Mouse (Mus musculus) frontal cortex, postnatal 36 days (tissue): ENCODE measurements around the gene Carm1.
"Not testable (repeated sequence)": the region's sequence is repeated elsewhere in the genome, so short reads cannot be mapped to it uniquely, and the experiment has no call there.

Experiments
- DNase-seq, 2 experiments: peaks; one replicate each; pipeline ENCODE4 v3.0.0; 2022; ENCODE audit warnings: low spot score in 2 of 2

The Carm1 gene

DNA sequence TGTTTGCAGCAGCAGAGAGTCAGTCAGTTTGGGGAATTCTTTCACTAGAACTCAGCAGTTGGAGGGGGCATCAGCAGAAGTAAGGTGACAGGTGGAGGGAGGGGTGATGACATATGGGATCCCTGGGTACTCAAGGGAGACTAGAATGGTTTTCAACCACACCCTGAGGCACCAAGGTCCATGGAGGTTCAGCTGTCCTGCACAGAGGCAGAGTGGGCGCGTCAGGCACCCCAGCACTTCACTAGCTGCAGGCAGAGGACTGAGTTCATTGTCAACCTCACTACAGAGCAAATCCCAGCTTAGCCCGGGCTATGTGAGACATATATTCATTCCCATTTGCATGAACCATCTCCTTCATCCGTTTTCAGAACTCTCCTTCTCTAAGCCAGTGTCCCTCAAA is 9.7 kb upstream of the Carm1 start:
- DNase-seq: no peak

DNA sequence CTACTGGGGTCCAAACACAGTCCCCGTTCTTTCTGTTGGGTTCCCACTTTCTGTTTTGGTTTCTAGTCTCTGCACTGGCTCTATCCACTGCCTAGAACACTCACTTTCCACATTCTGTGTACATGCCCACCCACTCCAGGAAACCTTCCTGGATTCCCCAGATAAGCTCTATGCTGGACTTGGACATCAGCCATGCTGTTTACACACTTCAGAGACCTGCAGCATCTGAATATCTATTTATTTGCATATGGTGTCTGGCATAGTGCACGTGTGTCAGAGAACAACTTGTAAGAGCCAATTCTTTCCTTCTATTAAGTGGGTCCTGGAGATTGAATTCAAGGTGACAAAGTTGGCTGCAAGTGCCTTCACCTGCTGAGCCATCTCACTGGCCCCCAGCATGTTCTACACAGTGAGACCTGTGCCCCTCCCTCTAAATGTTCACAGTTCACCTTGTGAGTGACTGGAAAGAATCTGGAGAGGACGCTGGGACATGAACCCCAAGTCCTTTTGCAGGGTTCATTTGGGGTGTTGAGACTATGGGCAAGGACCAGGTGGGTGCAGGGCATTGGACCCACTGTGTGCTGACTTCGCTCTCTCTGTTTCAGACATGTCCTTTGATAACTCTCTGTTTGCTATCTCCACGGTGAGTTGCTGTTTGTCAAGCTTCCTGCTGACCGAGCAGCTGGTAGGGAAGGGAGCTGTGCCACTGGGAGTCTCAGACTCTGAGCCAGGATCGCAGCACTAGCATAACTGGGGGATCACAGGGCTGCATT is 6.5 kb upstream of the Carm1 start:
- no peak for DNase-seq

DNA sequence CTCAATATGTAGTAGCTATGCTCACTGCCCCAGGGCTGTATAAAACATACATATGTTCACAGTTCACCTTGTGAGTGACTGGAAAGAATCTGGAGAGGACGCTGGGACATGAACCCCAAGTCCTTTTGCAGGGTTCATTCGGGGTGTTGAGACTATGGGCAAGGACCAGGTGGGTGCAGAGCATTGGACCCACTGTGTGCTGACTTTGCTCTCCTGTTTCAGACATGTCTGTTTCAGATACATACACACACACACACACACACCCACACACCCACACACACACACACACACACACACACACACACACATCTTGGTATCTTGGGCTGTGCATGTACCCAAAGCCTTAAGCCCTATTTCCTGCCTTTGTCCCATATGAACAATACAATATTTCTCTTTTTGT is 4.7 kb upstream of the Carm1 start:
- DNase-seq: not testable (repeated sequence)

DNA sequence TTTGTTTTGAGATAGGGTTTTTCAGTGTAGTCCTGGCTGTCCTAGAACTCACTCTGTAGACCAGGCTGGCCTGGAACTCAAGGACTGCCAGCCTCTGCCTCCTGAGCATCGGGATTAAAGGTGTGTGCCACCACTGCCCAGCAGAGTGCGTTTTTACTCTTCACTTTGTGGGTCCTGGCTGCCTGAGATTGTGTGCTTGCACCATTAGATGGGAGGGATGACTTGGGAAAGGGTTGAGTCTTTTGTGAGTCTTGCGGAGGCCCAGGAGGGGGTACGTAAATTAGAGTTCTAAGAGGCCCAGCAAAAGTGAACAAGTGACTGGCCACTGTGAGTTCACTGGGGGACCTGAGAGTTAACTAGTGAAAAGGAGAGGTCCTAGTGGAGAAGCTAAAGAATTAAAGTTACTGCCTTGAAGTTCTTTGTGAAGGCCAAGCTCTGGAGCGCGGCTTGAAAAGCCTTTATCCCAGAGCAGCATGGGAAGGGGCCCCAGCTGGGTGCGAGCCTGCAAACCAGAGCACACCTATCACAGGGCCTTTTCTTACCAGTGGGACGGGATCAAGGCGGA is 1.3 kb upstream of the Carm1 start:
- DNase-seq: no peak

DNA sequence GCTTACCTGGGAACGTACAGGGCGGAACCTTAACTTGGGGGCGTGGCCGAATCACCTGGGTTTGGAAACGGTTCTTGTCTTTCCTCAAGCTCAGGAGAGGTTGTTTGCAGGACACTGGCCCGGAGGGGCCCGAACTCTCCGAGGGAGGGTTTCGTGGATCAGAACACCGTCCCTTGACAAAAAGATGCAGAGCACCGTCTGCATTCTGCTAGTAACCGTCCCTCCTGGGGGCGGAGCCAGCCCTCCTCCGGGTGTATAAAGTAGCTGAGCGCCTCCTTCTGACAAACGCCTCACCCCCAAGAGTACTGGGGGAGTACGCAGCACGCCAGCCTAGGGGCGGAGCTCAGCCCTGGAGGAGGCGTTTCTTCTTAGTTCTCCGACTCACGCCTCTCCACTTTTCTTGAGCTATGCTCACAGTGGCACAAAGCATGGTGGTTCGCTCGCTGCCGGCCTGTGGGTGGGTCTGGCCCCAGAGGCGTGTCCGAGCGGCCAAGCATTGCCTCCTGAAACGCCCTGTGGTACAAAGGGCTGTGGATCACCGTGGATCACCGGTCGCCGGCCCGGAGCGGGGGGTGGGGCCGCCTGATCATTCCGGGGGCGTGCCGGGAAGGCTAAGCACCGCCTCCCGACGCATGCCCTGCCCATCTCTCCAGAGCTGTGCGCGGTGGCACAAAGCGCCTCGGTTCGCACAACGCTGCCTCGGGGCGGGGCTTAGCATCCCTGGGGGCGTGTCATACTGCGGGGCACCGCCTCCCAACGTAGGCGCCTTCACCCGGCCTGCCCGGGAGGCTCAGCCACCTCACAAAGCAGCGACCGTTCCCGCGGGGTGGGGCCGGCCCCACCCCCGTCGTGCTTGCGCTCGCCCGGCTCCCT is 542 bp upstream of the Carm1 start:
- DNase-seq: peak; percentile 99

DNA sequence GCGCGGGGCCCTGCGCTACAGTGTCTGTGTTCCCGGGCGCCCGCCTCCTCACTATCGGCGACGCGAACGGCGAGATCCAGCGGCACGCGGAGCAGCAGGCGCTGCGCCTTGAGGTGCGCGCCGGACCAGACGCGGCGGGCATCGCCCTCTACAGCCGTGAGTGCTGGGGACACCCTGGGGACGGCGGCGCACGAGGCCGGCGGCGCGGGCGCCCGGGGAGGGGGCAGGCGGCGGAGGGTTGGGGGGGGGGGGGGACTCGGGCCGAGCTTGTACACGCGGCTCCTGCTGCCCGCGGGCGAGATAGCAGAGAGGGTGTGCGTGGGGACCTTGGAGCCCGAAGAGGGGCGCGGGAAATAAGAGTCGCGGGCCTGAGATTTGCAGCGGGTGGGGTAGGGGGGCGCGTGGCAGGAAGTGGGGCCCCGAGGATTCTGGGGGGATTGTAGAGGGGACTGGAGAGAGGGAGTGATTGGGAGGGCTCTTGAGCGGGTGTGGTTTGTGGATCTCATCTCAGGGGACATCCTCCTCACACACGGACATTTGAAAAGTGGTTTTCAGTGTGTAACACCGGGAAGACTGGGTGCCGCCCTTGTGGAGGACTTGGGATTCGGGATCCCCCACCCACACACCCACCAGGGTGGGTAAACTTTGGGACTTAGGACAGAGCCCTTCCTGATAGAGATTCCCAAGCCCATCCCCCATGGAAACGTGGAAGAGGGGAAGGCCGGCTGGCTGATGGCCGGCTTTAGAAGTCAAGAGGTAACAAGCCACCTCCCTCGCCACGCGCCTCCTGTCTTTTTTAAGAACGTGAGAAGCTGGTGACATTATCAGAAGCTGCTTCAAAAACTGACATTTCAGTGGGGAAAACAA is 614 bp downstream of the Carm1 start:
- peak; percentile 37 to 57 for DNase-seq

DNA sequence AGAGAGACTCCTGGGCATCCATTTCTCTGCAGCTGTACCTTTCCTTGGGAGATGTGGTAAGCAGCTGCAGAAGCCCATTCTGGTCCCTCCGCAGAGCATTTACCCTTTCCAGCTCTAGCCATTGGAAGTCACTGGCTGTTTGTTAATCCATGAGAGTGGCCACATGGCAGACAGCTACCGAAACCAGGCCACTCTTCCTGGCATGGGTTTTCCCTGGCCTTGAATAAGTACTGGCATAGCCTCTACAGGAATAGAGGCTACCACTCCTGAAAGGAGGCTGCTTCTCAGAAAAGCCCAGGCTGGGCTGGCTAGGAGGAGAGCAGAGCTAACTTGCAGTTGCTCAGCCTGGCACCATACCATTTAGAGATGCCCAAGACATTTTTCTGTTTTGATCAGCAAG is 4.4 kb downstream of the Carm1 start:
- no peak for DNase-seq

DNA sequence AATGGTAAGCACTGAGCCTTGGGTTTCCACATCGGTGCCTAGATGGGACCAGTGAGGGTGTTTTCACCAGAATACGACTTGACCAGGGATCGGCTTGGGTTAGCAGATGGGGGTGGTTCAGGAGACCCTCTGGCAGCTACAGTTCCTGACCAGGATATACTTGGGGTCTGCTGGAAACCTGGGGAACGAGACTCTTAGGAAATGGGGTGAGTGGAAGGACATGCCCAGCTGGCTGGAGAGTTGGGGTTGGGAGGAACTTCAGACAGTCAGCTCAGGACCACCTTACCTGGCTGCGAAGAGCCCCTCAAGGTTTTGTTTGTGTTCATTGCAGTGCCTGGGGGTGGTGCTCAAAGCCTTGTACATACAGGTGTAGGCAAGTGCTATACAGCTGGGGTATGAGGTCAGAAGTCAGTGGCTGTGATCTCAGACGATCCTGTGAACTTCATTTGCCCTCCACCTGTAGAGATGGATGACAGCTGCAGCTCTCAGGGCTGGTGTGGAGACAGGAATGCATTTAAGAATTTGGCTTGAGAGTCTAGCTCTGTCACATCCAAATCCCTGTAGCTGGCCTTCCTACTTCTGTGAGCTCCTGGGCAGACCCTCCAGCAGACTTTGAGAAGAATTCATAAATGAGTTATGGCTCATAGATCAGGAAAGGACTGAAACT is 7.0 kb downstream of the Carm1 start:
- no peak for DNase-seq

DNA sequence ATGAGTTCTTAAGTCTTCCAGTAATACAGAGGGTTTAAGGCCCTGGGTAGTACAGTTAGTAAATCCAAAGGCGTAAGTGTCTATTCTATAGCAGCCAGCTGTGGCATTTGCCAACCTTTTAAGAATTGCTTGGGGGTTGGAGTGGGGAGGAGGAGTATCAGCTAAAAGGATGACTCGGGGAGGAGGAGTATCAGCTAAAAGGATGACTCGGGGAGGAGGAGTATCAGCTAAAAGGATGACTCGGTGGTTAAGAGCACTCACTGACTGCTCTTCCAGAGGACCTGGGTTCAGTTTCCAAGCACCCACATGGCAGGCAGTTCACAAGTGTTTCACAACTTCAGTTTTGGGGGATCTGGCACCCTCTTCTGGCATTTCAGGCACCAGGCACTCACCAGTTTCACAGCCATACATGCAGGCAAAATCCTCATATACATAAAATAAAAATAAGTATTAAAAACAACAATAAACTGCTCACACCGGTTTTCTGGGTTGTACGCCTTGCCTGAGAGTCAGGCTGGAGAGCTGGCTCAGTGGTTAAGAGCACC is 8.6 kb downstream of the Carm1 start:
- no peak for DNase-seq

DNA sequence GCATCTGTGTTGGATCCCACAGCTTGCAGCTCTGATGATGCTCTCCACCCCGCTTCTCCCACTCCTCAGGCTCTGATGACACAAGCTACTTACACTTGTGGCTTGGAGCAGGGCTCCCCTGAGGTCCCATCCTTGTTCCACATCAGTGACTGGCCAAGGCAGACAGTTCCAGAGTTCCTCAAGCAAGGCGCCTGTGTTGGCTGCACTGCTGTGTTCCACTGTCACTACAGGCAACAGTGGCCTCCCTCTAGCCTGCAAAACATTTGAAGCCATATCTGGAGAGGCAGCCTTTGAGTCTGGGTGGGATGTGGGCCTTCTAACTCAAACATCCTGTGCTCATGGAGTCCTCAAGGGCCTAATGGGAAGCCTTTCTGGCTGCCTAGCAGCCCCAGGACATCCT is 10.3 kb downstream of the Carm1 start:
- DNase-seq: no peak

DNA sequence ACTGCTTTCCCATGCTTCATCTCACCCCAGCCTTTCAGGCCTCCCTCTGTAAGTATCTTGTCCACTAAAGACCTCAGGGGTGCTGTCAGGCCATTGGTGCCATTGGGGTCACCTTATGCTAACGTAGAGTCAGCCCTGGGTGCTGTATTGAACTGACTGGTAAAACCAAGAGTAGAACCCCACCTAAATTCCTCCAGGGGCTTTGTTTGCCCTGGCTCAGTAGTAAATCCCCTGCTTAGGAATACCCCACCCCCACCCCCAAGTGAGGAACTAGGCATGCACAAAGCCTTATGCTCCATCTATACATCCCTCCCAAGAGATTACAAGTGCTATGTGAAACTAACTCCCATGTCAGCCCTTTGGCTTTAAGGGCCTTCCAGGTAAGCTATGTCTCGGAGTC is 10.9 kb downstream of the Carm1 start:
- no peak for DNase-seq

DNA sequence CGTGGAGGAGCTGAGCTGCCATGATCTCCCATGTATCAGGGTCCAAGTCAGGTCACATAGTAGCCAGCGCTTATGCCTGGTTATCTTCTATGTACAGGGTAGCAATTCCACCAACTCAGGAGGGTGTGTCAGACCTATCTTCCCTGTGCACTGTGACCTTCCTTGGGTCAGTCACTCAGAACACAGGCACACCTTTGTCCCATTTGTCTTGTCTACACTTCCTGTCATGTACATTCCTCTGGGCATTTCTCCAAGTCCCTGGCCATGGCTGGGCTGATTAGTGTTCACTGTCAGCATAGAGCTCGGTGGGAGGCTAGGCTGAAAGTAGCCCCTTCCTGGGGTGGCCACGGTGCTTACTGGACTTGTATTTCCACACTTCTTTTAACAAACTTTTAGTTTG is 11.7 kb downstream of the Carm1 start:
- no peak for DNase-seq

DNA sequence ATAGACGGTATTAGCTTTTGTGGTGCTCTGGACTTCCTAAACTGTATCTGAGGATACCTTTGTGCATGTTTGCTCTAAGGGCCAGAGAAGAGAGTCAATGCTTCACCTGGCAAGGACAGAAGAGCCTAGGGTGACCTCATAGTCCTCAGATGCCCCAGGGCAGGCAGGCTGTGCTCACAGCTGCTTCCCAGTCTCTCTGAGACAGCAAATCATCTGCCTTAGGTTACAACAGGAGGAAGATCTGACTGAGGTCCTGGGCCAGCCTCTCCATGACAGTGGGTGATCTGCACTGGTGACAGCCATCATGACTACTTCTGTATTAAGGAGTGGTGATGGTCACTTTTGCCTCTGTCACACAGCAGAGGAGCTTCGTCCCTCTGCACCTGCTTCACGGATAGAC is 12.5 kb downstream of the Carm1 start:
- DNase-seq: no peak

DNA sequence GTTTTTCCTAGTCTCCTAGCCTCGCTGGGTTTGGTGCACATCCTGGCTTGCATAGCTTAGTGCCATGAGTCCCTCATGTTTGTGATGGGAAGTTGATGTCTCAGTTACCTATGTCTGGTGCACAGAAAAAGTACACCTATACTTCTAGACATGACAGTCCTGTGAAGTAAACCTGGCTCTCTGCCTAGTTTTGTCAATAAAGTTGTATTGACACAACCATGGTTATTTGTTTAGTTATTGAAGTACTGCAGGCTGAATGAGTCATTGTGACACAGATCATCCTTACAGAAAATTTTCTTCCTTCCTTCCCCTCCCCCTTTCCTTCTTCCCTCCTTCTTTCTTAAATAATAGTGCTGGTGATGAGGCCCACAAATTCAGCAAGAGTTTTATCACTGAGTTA is 17.7 kb downstream of the Carm1 start:
- no peak for DNase-seq

DNA sequence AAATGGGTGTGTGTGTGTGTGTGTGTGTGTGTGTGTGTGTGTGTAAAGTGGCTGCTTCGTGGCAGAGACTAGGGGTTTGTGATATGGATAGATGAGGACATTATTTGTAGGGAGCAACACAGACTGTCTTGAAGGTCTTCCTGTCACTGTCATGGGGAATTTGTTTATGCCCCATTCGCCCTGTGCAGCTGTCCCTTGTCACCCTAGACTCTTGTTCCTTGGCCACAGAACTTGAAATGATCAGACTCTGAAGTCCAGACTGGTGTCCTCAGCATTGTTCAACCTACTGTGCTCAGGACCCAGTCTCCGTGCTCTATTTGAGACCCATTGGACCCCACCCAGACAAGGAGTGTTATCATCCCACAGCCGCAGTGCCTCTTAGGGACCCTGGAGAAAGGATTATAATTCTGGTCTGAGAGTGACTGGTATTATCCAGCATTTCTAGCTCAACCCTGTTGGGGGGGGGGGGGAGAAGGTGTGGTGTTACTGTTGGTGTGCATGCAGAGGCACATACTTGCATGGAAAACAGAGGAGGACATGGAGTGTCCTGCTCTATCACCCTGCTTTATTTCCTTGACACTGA is 18.4 kb downstream of the Carm1 start:
- DNase-seq: no peak

DNA sequence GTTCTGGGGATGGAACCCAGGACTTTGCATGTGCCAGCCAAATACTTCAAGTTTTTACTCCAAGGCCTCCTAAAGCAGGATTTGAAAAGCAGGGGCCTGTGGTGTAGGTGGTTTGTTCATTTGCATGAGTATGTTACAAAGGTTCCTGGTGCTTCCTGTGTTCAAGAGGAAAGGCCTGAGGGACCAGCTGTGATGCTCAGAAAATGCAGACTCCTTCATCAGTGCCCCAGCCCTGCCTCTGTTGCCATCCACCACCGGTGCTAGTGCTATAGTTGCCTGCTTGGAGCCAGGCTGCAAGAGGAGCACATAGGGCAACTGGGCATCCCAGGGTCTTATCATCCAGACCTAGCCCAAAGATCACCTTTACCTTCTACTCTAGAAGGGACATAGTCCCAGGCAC is 19.8 kb downstream of the Carm1 start:
- no peak for DNase-seq

DNA sequence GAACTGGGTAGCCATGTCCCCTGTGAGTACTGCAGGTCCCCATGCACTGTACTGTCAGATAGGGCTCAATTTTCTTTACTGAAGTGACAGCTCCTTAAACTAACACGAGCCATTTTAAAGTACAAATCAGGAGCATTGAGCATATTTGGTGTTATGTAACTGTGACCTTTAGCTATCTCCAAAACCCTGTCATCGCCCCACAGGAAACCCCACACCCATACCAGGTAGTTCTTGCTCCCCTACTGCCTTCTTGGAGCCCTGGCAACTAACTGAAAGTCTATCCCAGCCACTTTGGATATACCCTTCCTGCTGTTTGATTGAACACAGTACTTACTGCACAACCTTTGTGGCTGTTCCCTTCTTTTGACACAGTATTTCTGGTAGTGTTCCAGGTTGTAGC is 20.4 kb downstream of the Carm1 start:
- no peak for DNase-seq

DNA sequence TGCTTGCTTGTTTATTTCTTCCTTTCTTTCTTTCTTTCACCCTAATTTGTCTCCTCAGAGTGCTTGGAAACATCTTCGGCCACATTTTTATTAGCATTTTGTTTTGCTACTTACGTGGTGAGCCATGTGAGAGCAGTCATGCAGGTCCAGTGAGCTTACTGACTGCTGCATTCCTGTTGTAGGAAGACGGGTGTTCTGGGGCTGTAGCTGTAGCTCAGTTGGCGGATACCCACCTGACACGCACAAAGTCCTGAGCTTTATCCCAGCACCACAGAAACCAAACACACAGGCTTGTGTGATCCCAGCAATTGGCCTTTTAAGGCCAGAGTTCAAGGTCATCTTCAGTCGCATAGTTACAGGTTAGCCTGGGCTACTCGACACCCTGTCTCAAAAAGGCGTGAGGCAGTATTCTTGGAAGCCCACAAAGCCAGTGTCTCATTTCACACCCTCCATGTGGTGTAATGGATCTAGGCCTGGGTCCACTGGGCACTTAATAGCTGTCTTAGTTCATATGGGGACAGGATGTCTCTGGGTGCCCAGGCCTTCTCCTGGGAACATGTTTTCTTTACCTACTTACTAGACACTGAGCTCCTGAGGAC is 22.1 kb downstream of the Carm1 start:
- DNase-seq: no peak

DNA sequence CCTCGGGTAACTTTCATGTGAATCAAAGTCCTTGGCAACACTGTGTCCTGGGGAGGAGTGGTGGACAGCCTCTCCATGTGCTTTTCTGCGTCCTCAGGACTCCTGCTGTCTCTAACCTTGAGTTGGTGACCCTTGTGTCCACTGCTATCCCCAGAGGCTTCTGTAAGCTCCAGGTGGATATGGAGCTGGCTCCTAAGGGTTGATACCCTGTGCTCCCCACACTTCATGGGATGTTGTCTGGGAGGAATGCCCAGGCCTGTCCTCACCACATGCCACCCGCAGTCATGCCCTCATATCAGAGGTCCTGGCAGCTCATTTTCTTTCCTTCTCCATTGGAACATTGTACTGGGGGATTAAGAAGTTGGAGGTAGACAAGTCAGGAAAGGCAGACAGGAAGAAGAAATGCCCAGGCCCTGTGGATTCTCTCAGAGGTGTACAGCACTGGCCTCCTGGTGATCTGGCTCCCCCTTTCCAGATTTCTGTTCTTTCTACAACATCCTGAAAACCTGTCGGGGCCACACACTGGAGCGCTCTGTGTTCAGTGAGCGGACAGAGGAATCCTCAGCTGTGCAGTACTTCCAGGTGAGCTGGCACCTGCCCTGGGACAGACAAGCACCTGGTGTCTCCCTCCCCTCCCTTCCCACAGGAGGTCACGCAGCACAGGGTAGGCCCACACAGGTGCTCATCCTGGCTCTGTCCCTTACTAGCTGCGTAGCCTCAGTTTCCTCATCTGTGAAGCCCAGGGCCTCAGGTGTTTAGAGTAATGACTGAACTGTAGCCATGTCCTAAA is 27.5 kb downstream of the Carm1 start:
- DNase-seq: no peak
